11 mouse cellular contexts compared by ENCODE assay signal in genomic region chr10:112105785-112106184, GRCm38 (mm10). TPM values are rescaled to one million over a fixed set of nuclear protein-coding genes. Genes with fewer than 3 reads are reported as not detected.
DNase-seq lines count a peak whose midpoint lies in the region; ATAC-seq and TF ChIP-seq lines count a peak whose summit lies in the region.
"Not testable (repeated sequence)": the region's sequence is repeated elsewhere in the genome, so short reads cannot be mapped to it uniquely, and the experiment has no call there.
"Had no signal": no experiment of that assay in that cellular context is flagged by ENCODE, and none has a peak within 500 bp of the region (broad histone marks: within the 10 kb centered on the region; RNA-seq: fewer than 3 reads in every experiment).

No protein-coding gene starts in this region.

- H3K4me3 ChIP-seq in MEL (ENCODE audit: control insufficient read depth in 1 of 2, insufficient read depth in 1 of 2, low read depth in 2 of 2, low read length in 2 of 2); forebrain, embryonic 12.5 days (replicated peaks); hindbrain, embryonic 11.5 days (ENCODE audit: low read depth, low read length); lung, postnatal 0 days (ENCODE audit: low read depth, low read length): not testable (repeated sequence)

- peak; percentile 57 for DNase-seq in MEL (ENCODE audit: low read depth, low spot score)
- DNase-seq in hindbrain, embryonic 11.5 days (ENCODE audit: low spot score) = peak; percentile 71
- DNase-seq in layer of hippocampus, postnatal 10 days (ENCODE audit: low spot score in 2 of 2) = peak; percentile 70 to 73
- peak; percentile 51 for DNase-seq in lung, postnatal 0 days (ENCODE audit: low spot score)
- peak; percentile 25 for DNase-seq in right cerebral cortex, adult 18-20 months
- DNase-seq in thymus, postnatal 4 days = peak; percentile 76

- not testable (repeated sequence) for H3K4me2 ChIP-seq in forebrain, embryonic 12.5 days; hindbrain, embryonic 11.5 days (replicated peaks; ENCODE audit: low read depth, low read length); lung, postnatal 0 days (replicated peaks; ENCODE audit: low read depth, low read length)

- TF ChIP-seq POLR2A in MEL (IDR thresholded peaks at IDR 0.05; ENCODE audit: control insufficient read depth in 1 of 2, insufficient read depth in 1 of 2, low read depth in 1 of 2, low read length in 2 of 2, poor library complexity in 1 of 2) = not testable (repeated sequence)

- TF ChIP-seq RAD21 in MEL (IDR thresholded peaks at IDR 0.05; ENCODE audit: low read depth, low read length) = peak; percentile 75

- WGBS in forebrain, embryonic 12.5 days = 6% methylated on average over 5 of the region's 5 CpGs
- 6% methylated on average over 5 of the region's 5 CpGs for WGBS in hindbrain, embryonic 11.5 days
- WGBS in lung, postnatal 0 days = 6% methylated on average over 5 of the region's 5 CpGs

- H3K27ac ChIP-seq in MEL (ENCODE audit: control insufficient read depth, low read depth, low read length); forebrain, embryonic 12.5 days; hindbrain, embryonic 11.5 days (ENCODE audit: low read depth, low read length); lung, postnatal 0 days (ENCODE audit: low read length): not testable (repeated sequence)

- peak; percentile 59 to 67 (median 61) for TF ChIP-seq CTCF in MEL (IDR thresholded peaks at IDR 0.05 in 2 of 3, conservative IDR thresholded peaks at IDR 0.05 in 1 of 3; ENCODE audit: control insufficient read depth in 1 of 3, insufficient read depth in 1 of 3, low read depth in 2 of 3, low read length in 3 of 3, poor library complexity in 1 of 3, severe bottlenecking in 1 of 3)
- peak; percentile 71 for TF ChIP-seq CTCF in lung, postnatal 0 days (IDR thresholded peaks at IDR 0.05)

- H3K27me3 ChIP-seq in MEL (ENCODE audit: control insufficient read depth in 1 of 2, insufficient read depth in 2 of 2, low read length in 2 of 2); forebrain, embryonic 12.5 days; hindbrain, embryonic 11.5 days (ENCODE audit: control insufficient read depth, insufficient read depth, low read length); lung, postnatal 0 days (replicated peaks; ENCODE audit: insufficient read depth, low read length): not testable (repeated sequence)

- H3K9me3 ChIP-seq in MEL (replicated peaks; ENCODE audit: insufficient read depth, low read length); hindbrain, embryonic 11.5 days (ENCODE audit: control insufficient read depth, low read length); lung, postnatal 0 days (ENCODE audit: low read length): not testable (repeated sequence)
- peaks cover 13% of the 10 kb centered on the region for H3K9me3 ChIP-seq in forebrain, embryonic 12.5 days

- 0 out of 2 replicates have a peak, but pooled peaks have one; percentile 10 for ATAC-seq in cerebellum, adult (ENCODE audit: insufficient number of reproducible peaks, low FRiP score, low TSS enrichment)
- peak; percentile 23; the same call in 1 of the 2 replicates for ATAC-seq in forebrain, embryonic 12.5 days (ENCODE audit: low FRiP score)
- 0 out of 2 replicates have a peak, but pooled peaks have one; percentile 19 for ATAC-seq in hindbrain, embryonic 11.5 days (ENCODE audit: low FRiP score)
- not testable (repeated sequence) for ATAC-seq in lung, postnatal 0 days

- H3K4me1 ChIP-seq in MEL (ENCODE audit: control insufficient read depth in 1 of 2, insufficient read depth in 2 of 2, low read length in 2 of 2); forebrain, embryonic 12.5 days; hindbrain, embryonic 11.5 days (replicated peaks; ENCODE audit: control insufficient read depth, insufficient read depth, low read length); lung, postnatal 0 days (ENCODE audit: insufficient read depth, low read depth, low read length): not testable (repeated sequence)

- not testable (repeated sequence) for H3K79me2 ChIP-seq in MEL (ENCODE audit: control insufficient read depth, insufficient read depth, low read length, poor library complexity)

- not testable (repeated sequence) for H3K36me3 ChIP-seq in MEL (ENCODE audit: control insufficient read depth in 1 of 2, insufficient read depth in 2 of 2, low read length in 2 of 2); forebrain, embryonic 12.5 days (replicated peaks); hindbrain, embryonic 11.5 days (ENCODE audit: control insufficient read depth, insufficient read depth, low read length); lung, postnatal 0 days (ENCODE audit: insufficient read depth, low read length)

- not testable (repeated sequence) for TF ChIP-seq EP300 in MEL (IDR thresholded peaks at IDR 0.05; ENCODE audit: low read depth in 1 of 2, low read length in 2 of 2); lung, postnatal 0 days (IDR thresholded peaks at IDR 0.05)

- H3K9ac ChIP-seq in MEL (ENCODE audit: control insufficient read depth, low read depth, low read length, poor library complexity, severe bottlenecking); forebrain, embryonic 12.5 days; hindbrain, embryonic 11.5 days (ENCODE audit: low read depth, low read length); lung, postnatal 0 days (replicated peaks; ENCODE audit: low read depth): not testable (repeated sequence)

TF ChIP-seq in MEL, 35 proteins besides CTCF, POLR2A, EP300 and RAD21:
- TF ChIP-seq NRF1 (IDR thresholded peaks at IDR 0.05; ENCODE audit: insufficient read depth, low read depth, low read length, poor library complexity, severe bottlenecking) (peak; percentile 47; the same call in 1 of the 2 replicates), SMC3 (IDR thresholded peaks at IDR 0.05; ENCODE audit: low read depth, low read length) (peak; percentile 71), ZC3H11A (IDR thresholded peaks at IDR 0.05; ENCODE audit: low read depth, low read length) (peak; percentile 68)

RNA-seq across cellular contexts. Expression of gene Glipr1l2, which starts 22.6 kb away (rescaled TPM):
- total RNA-seq in MEL (2012; rRNA removed) = not detected in 2 replicates
- polyA plus RNA-seq in MEL (2012; ENCODE audit: insufficient read depth in 1 of 2, insufficient read length in 2 of 2, low read depth in 1 of 2, low replicate concordance in 2 of 2, missing spikeins in 1 of 2) = not detected
- not detected in 2 replicates for polyA plus RNA-seq in forebrain, embryonic 12.5 days (2016; fragmentation: Nextera tagmentation; extraction: Ambion mirVana)
- polyA plus RNA-seq in hindbrain, embryonic 11.5 days (2014; fragmentation: Nextera tagmentation; extraction: Ambion mirVana) = not detected in 2 replicates
- not detected for total RNA-seq in layer of hippocampus, postnatal 10 days (2021)
- polyA plus RNA-seq in lung, postnatal 0 days (2015; fragmentation: Nextera tagmentation; extraction: Ambion mirVana) = not detected in 2 replicates
- polyA plus RNA-seq: embryonic facial prominence, embryonic 13.5 days; hindbrain, embryonic 12.5 days; midbrain, embryonic 16.5 days had no signal

RNA-seq across cellular contexts. Expression of gene Glipr1l1, which starts 45.8 kb away (rescaled TPM):
- total RNA-seq in MEL (2012; rRNA removed) = not detected in 2 replicates
- not detected for polyA plus RNA-seq in MEL (2012; ENCODE audit: insufficient read depth in 1 of 2, insufficient read length in 2 of 2, low read depth in 1 of 2, low replicate concordance in 2 of 2, missing spikeins in 1 of 2)
- polyA plus RNA-seq in forebrain, embryonic 12.5 days (2016; fragmentation: Nextera tagmentation; extraction: Ambion mirVana) = 0.29 TPM in 1 of 2 replicates, not detected in the other
- polyA plus RNA-seq in hindbrain, embryonic 11.5 days (2014; fragmentation: Nextera tagmentation; extraction: Ambion mirVana) = 0.28 TPM in 1 of 2 replicates, not detected in the other
- total RNA-seq in layer of hippocampus, postnatal 10 days (2021) = not detected
- not detected in 2 replicates for polyA plus RNA-seq in lung, postnatal 0 days (2015; fragmentation: Nextera tagmentation; extraction: Ambion mirVana)
- polyA plus RNA-seq: embryonic facial prominence, embryonic 13.5 days; hindbrain, embryonic 12.5 days had no signal

RNA-seq across cellular contexts. Expression of gene Glipr1l3, which starts 54.3 kb away (rescaled TPM):
- total RNA-seq in MEL (2012; rRNA removed) = not detected in 2 replicates
- not detected for polyA plus RNA-seq in MEL (2012; ENCODE audit: insufficient read depth in 1 of 2, insufficient read length in 2 of 2, low read depth in 1 of 2, low replicate concordance in 2 of 2, missing spikeins in 1 of 2)
- polyA plus RNA-seq in forebrain, embryonic 12.5 days (2016; fragmentation: Nextera tagmentation; extraction: Ambion mirVana) = not detected in 2 replicates
- 0.17 TPM in 1 of 2 replicates, not detected in the other for polyA plus RNA-seq in hindbrain, embryonic 11.5 days (2014; fragmentation: Nextera tagmentation; extraction: Ambion mirVana)
- not detected for total RNA-seq in layer of hippocampus, postnatal 10 days (2021)
- 0.15 and 0.23 TPM in 2 replicates for polyA plus RNA-seq in lung, postnatal 0 days (2015; fragmentation: Nextera tagmentation; extraction: Ambion mirVana)
- polyA plus RNA-seq: embryonic facial prominence, embryonic 13.5 days; hindbrain, embryonic 12.5 days had no signal

RNA-seq across cellular contexts. Expression of gene Caps2, which starts 57.6 kb away (rescaled TPM):
- total RNA-seq in MEL (2012; rRNA removed) = not detected in 2 replicates
- polyA plus RNA-seq in MEL (2012; ENCODE audit: insufficient read depth in 1 of 2, insufficient read length in 2 of 2, low read depth in 1 of 2, low replicate concordance in 2 of 2, missing spikeins in 1 of 2) = not detected
- polyA plus RNA-seq in forebrain, embryonic 12.5 days (2016; fragmentation: Nextera tagmentation; extraction: Ambion mirVana) = 0.19 and 0.36 TPM in 2 replicates
- 0.74 and 0.80 TPM in 2 replicates for polyA plus RNA-seq in hindbrain, embryonic 11.5 days (2014; fragmentation: Nextera tagmentation; extraction: Ambion mirVana)
- under 1 TPM; 0.50 to 0.62 TPM for total RNA-seq in layer of hippocampus, postnatal 10 days (2021)
- 1.4 and 2.0 TPM in 2 replicates for polyA plus RNA-seq in lung, postnatal 0 days (2015; fragmentation: Nextera tagmentation; extraction: Ambion mirVana)

Comparison
In these comparisons a context has a peak if more than half of its experiments do, and no peak if none do; other contexts are left out.
1. DNase-seq: peak in every context shown above with its lines; median percentile 76 in thymus, postnatal 4 days; 72 in layer of hippocampus, postnatal 10 days; 71 in hindbrain, embryonic 11.5 days; 57 in MEL; 51 in lung, postnatal 0 days; 25 in right cerebral cortex, adult 18-20 months.